Mouse (Mus musculus) spleen, postnatal 10 days (tissue): ENCODE results near the gene Arg2.
A peak's percentile ranks its signal among the peaks of the same experiment; 100 is the strongest.

Experiments
- DNase-seq, 2 experiments: peaks; one replicate each; pipeline ENCODE4 v3.0.0; 2021 to 2022; ENCODE audit warnings: low spot score in 2 of 2

Gene Arg2

GRCm38 (mm10) chr12:79130299-79131177, at the start of gene Arg2:
Gene Arg2 (plus strand): TSS chr12:79130777.
- peak; percentile 31 to 79 for DNase-seq

GRCm38 (mm10) chr12:79089182-79089812, 41.3 kb upstream of the Arg2 start, which contains the start of gene Pigh:
Gene Pigh (minus strand): TSS chr12:79089651.
- peak; percentile 69 to 88 for DNase-seq

GRCm38 (mm10) chr12:79092569-79092968, 38.0 kb upstream of the Arg2 start:
- DNase-seq: peak; percentile 63 to 79

GRCm38 (mm10) chr12:79097106-79097752, 33.3 kb upstream of the Arg2 start:
- peak in 1 of 2 experiments; percentile 38 for DNase-seq

GRCm38 (mm10) chr12:79103773-79104172, 26.8 kb upstream of the Arg2 start:
- DNase-seq: no peak

GRCm38 (mm10) chr12:79104544-79104943, 26.0 kb upstream of the Arg2 start:
- peak in 1 of 2 experiments; percentile 17 for DNase-seq

GRCm38 (mm10) chr12:79105312-79105711, 25.3 kb upstream of the Arg2 start:
- DNase-seq: no peak

- DNase-seq: no peak
Measured at GRCm38 (mm10) chr12:79118991-79119390, 11.6 kb upstream of the Arg2 start.

GRCm38 (mm10) chr12:79122820-79123219, 7.8 kb upstream of the Arg2 start:
- DNase-seq: no peak

- no peak for DNase-seq
Measured at GRCm38 (mm10) chr12:79131178-79131675, 650 bp downstream of the Arg2 start.

- DNase-seq: no peak
Measured at GRCm38 (mm10) chr12:79131706-79132460, 1.3 kb downstream of the Arg2 start.

- no peak for DNase-seq
Measured at GRCm38 (mm10) chr12:79134676-79135075, 4.1 kb downstream of the Arg2 start.

- no peak for DNase-seq
Measured at GRCm38 (mm10) chr12:79135105-79135504, 4.5 kb downstream of the Arg2 start.

GRCm38 (mm10) chr12:79136949-79137348, 6.4 kb downstream of the Arg2 start:
- DNase-seq: no peak

GRCm38 (mm10) chr12:79138999-79139398, 8.4 kb downstream of the Arg2 start:
- no peak for DNase-seq

- DNase-seq: no peak
Measured at GRCm38 (mm10) chr12:79139417-79139816, 8.8 kb downstream of the Arg2 start.

GRCm38 (mm10) chr12:79140811-79141210, 10.2 kb downstream of the Arg2 start:
- no peak for DNase-seq

GRCm38 (mm10) chr12:79141384-79141783, 10.8 kb downstream of the Arg2 start:
- DNase-seq: no peak

GRCm38 (mm10) chr12:79149653-79150052, 19.1 kb downstream of the Arg2 start:
- DNase-seq: no peak

GRCm38 (mm10) chr12:79162876-79163275, 32.3 kb downstream of the Arg2 start:
- DNase-seq: no peak

GRCm38 (mm10) chr12:79169173-79169572, 38.6 kb downstream of the Arg2 start:
- no peak for DNase-seq
